Mouse (Mus musculus) CH12.LX (cell line): ENCODE measurements around the gene Cyth4. TPM values are rescaled to one million over a fixed set of nuclear protein-coding genes. Genes with fewer than 3 reads are reported as not detected.

Experiments
- DNase-seq: peaks from one replicate; pipeline ENCODE4 v3.0.0-alpha.2; 2013; ENCODE audit errors: extremely low read depth
- H3K27ac ChIP-seq: 2 replicates; pipeline ENCODE4 v1.5.1; 2012; ENCODE audit warnings: low read depth, mild to moderate bottlenecking, control low read depth, moderate library complexity; ENCODE audit not compliant: insufficient read depth
- H3K27me3 ChIP-seq: replicated peaks from 2 replicates; pipeline ENCODE3; 2012; ENCODE audit warnings: inconsistent platforms
- H3K36me3 ChIP-seq, 2 experiments: replicated peaks in 1 of 2; 2 replicates each; pipeline versions ENCODE3 to v1.6.1; 2012; ENCODE audit warnings: inconsistent platforms in 1 of 2, low read length in 1 of 2, mild to moderate bottlenecking in 1 of 2, mixed read lengths in 1 of 2, moderate library complexity in 1 of 2; ENCODE audit not compliant: control insufficient read depth in 1 of 2, insufficient read depth in 1 of 2
- H3K4me1 ChIP-seq, 2 experiments: 2 replicates each; pipeline ENCODE4 v1.6.1; 2012; ENCODE audit warnings: inconsistent platforms in 1 of 2, moderate library complexity in 1 of 2; ENCODE audit not compliant: insufficient read depth in 2 of 2, control insufficient read depth in 1 of 2
- H3K4me2 ChIP-seq: 2 replicates; pipeline ENCODE4 v1.6.1; 2012; ENCODE audit warnings: low read depth, mild to moderate bottlenecking, control low read depth; ENCODE audit not compliant: poor library complexity, insufficient read depth, severe bottlenecking
- H3K4me3 ChIP-seq, 3 experiments: fragments of 150-350 bp in 1 of 3; sonication (generic) in 1 of 3; replicated peaks in 1 of 3; 2 replicates each; pipeline versions ENCODE3 to v1.5.1; 2011 to 2012; ENCODE audit warnings: low read depth in 2 of 3, low read length in 2 of 3, mild to moderate bottlenecking in 2 of 3, moderate library complexity in 2 of 3, control low read depth in 1 of 3, improper control_type of control experiment in 1 of 3, inconsistent platforms in 1 of 3, mixed read lengths in 1 of 3; ENCODE audit not compliant: poor library complexity in 1 of 3
- H3K79me2 ChIP-seq: replicated peaks from 2 replicates; pipeline ENCODE4 v1.6.1; 2012; ENCODE audit warnings: mild to moderate bottlenecking, moderate library complexity; ENCODE audit not compliant: control insufficient read depth, poor library complexity, insufficient read depth, severe bottlenecking; ENCODE audit errors: extremely low read depth
- H3K9ac ChIP-seq: 2 replicates; pipeline ENCODE4 v1.6.1; 2012; ENCODE audit warnings: low read depth, mild to moderate bottlenecking, control low read depth, moderate library complexity; ENCODE audit not compliant: insufficient read depth
- H3K9me3 ChIP-seq: replicated peaks from 2 replicates; pipeline ENCODE3; 2012; ENCODE audit warnings: low read length, inconsistent platforms, mixed read lengths
- CHD2 ChIP-seq: IDR thresholded peaks from 2 replicates; pipeline ENCODE4 v1.6.1; 2011; ENCODE audit warnings: low read length, improper control_type of control experiment
- CTCF ChIP-seq, 2 experiments: IDR thresholded peaks in 1 of 2; conservative IDR thresholded peaks in 1 of 2; 2 replicates each; pipeline ENCODE4 v1.5.1; 2011 to 2012; ENCODE audit warnings: low read depth in 2 of 2, low read length in 2 of 2, improper control_type of control experiment in 1 of 2, inconsistent platforms in 1 of 2, mild to moderate bottlenecking in 1 of 2, moderate library complexity in 1 of 2
- ETS1 ChIP-seq: conservative IDR thresholded peaks from 2 replicates; pipeline ENCODE4 v1.6.1; 2012; ENCODE audit warnings: low read depth, mild to moderate bottlenecking, inconsistent platforms, low read length, improper control_type of control experiment, moderate library complexity
- HCFC1 ChIP-seq: IDR thresholded peaks from 2 replicates; pipeline ENCODE4 v1.6.1; 2012; ENCODE audit warnings: low read depth, mild to moderate bottlenecking, inconsistent platforms, low read length, improper control_type of control experiment
- JUN ChIP-seq: IDR thresholded peaks from 2 replicates; pipeline ENCODE4 v1.6.1; 2011; ENCODE audit warnings: low read depth, mild to moderate bottlenecking, low read length, improper control_type of control experiment, moderate library complexity; ENCODE audit not compliant: insufficient read depth
- JUND ChIP-seq: conservative IDR thresholded peaks from 2 replicates; pipeline ENCODE4 v1.6.1; 2011; ENCODE audit warnings: low read depth, low read length, improper control_type of control experiment
- MAFK ChIP-seq: IDR thresholded peaks from 2 replicates; pipeline ENCODE4 v1.6.1; 2011; ENCODE audit warnings: low read length, improper control_type of control experiment; ENCODE audit not compliant: insufficient replicate concordance
- MYC ChIP-seq: IDR thresholded peaks from 2 replicates; pipeline ENCODE4 v1.6.1; 2011; ENCODE audit warnings: low read depth, mild to moderate bottlenecking, improper control_type of control experiment, low read length
- NELFE ChIP-seq: IDR thresholded peaks from 2 replicates; pipeline ENCODE4 v1.6.1; 2011; ENCODE audit warnings: low read depth, low read length, improper control_type of control experiment
- NRF1 ChIP-seq: IDR thresholded peaks from 2 replicates; pipeline ENCODE4 v1.6.1; 2014; ENCODE audit warnings: low read depth, mild to moderate bottlenecking, inconsistent platforms, low read length, improper control_type of control experiment, moderate library complexity
- PAX5 ChIP-seq: IDR thresholded peaks from 2 replicates; pipeline ENCODE4 v1.6.1; 2012; ENCODE audit warnings: low read length, inconsistent platforms, mixed read lengths
- SMC3 ChIP-seq: IDR thresholded peaks from 2 replicates; pipeline ENCODE4 v1.6.1; 2011; ENCODE audit warnings: low read depth, low read length, improper control_type of control experiment
- ZC3H11A ChIP-seq: IDR thresholded peaks from 2 replicates; pipeline ENCODE4 v1.6.1; 2012; ENCODE audit warnings: low read depth, mild to moderate bottlenecking, inconsistent platforms, low read length, improper control_type of control experiment
- dilution Hi-C: fragments of 300-500 bp; cut with MboI; formaldehyde crosslinking; loops from 2 replicates; pipeline ENCODE4 v1.14.3; 2020; ENCODE audit warnings: low sequenced_read_pairs; ENCODE audit not compliant: extremely low pct_unique_long_range_greater_than_20kb, extremely low pct_ligation_motif_present
- in situ Hi-C: fragments of 300-500 bp; cut with MboI; formaldehyde crosslinking; loops from 3 replicates; pipeline ENCODE4 v1.14.3; 2019; ENCODE audit warnings: low sequenced_read_pairs, low pct_ligation_motif_present, low pct_unique_long_range_greater_than_20kb, mixed read lengths
- polyA plus RNA-seq: library from polyadenylated mRNA; unstranded; fragments of >175 nt; gene quantifications from 2 replicates; pipeline ENCODE4 v1.2.1, GENCODE M21; 2012; ENCODE audit warnings: low read depth; ENCODE audit not compliant: insufficient read length
- total RNA-seq, 2 experiments: library from RNA; depleted of rRNA; stranded (reverse); fragments of 300-350 nt in 1 of 2; fragments of >200 nt in 1 of 2; gene quantifications; 2 replicates each; pipeline ENCODE4 v1.2.3; 2012 to 2014

The Cyth4 gene
- total and polyA plus RNA-seq, 3 experiments: 39.2 to 75.3 (median 42.2) TPM

- dilution Hi-C loops: no loop called here
- peak; percentile 67 for DNase-seq
- peaks cover 0 to 7% of the 10 kb centered on the region in 2 experiments; a peak in 2 of 4 replicates for H3K4me1 ChIP-seq
- H3K9me3 ChIP-seq: peaks cover 4% of the 10 kb centered on the region
- H3K27me3 ChIP-seq: peaks cover 27% of the 10 kb centered on the region
- H3K4me3 ChIP-seq: no peak overlapping the region
- no peak overlapping the region for H3K4me2 ChIP-seq
- no peaks in the 10 kb centered on the region for H3K79me2 ChIP-seq
- TF ChIP-seq ZC3H11A (peak; percentile 80), NRF1 (no peak), SMC3 (peak; percentile 95), HCFC1 (no peak), CTCF (conservative IDR thresholded peaks at IDR 0.05 in 1 of 2, IDR thresholded peaks at IDR 0.05 in 1 of 2; ENCODE audit: low read depth in 2 of 2, low read length in 2 of 2) (peak; percentile 94 to 98)
- no peak overlapping the region for H3K9ac ChIP-seq
- H3K36me3 ChIP-seq: peaks cover 22 to 47% of the 10 kb centered on the region in 2 experiments
- in situ Hi-C loops: loop anchor here (5.0 to 10.0 kb wide), 3 partner anchors 36 to 221 kb away; partner anchors contain the start of gene Cdc42ep1
- no peak overlapping the region for H3K27ac ChIP-seq
Observed at GRCm38 (mm10) chr15:78623426-78623825, 26.6 kb downstream of the Cyth4 start.

- no peak for TF ChIP-seq SMC3
- no peak for TF ChIP-seq JUN
- no peak for TF ChIP-seq JUND
- TF ChIP-seq NRF1: no peak
- no peak for DNase-seq
- in situ Hi-C loops: loop anchor here (5.0 to 10.0 kb wide), 3 partner anchors 37 to 220 kb away; partner anchors contain the start of gene Cdc42ep1
- no peak overlapping the region for H3K4me3 ChIP-seq
- dilution Hi-C loops: no loop called here
- H3K9me3 ChIP-seq: peaks cover 4% of the 10 kb centered on the region
- no peak overlapping the region for H3K4me2 ChIP-seq
- no peak overlapping the region for H3K9ac ChIP-seq
- H3K27me3 ChIP-seq: peaks cover 37% of the 10 kb centered on the region
- H3K4me1 ChIP-seq: peaks cover 0 to 7% of the 10 kb centered on the region in 2 experiments; a peak in 2 of 4 replicates
- H3K79me2 ChIP-seq: no peaks in the 10 kb centered on the region
- peaks cover 19 to 36% of the 10 kb centered on the region in 2 experiments for H3K36me3 ChIP-seq
- no peak overlapping the region for H3K27ac ChIP-seq
Observed at GRCm38 (mm10) chr15:78624431-78624950, 27.6 kb downstream of the Cyth4 start.

- H3K4me3 ChIP-seq: no peak overlapping the region
- no peaks in the 10 kb centered on the region for H3K79me2 ChIP-seq
- H3K9ac ChIP-seq: no peak overlapping the region
- peaks cover 41% of the 10 kb centered on the region for H3K27me3 ChIP-seq
- no peak overlapping the region for H3K4me2 ChIP-seq
- TF ChIP-seq ZC3H11A: no peak
- TF ChIP-seq HCFC1: no peak
- no peak for TF ChIP-seq CHD2
- TF ChIP-seq PAX5: no peak
- no peak for TF ChIP-seq JUND
- TF ChIP-seq MAFK: no peak
- TF ChIP-seq MYC: no peak
- TF ChIP-seq NELFE: no peak
- no peak for TF ChIP-seq ETS1
- H3K36me3 ChIP-seq: peaks cover 15 to 31% of the 10 kb centered on the region in 2 experiments
- peaks cover 0 to 7% of the 10 kb centered on the region in 2 experiments; a peak in 2 of 4 replicates for H3K4me1 ChIP-seq
- DNase-seq: no peak
- dilution Hi-C loops: no loop called here
- H3K27ac ChIP-seq: no peak overlapping the region
- in situ Hi-C loops: loop anchor here (5.0 to 10.0 kb wide), 3 partner anchors 38 to 220 kb away; partner anchors contain the start of gene Cdc42ep1
- peaks cover 4% of the 10 kb centered on the region for H3K9me3 ChIP-seq
Observed at GRCm38 (mm10) chr15:78624961-78625360, 28.1 kb downstream of the Cyth4 start.
